Mouse (Mus musculus) heart, adult 18-20 months (tissue): ENCODE measurements at regions not wholly inside any gene's neighbourhood (a gene's known extent, or its start where the extent isn't known, plus 50 kb on each side); places are given as distances from the start of the nearest gene placed in this dataset.

Experiments used
- DNase-seq, 2 experiments: peaks; one replicate each; pipeline ENCODE4 v3.0.0; 2021 to 2022; ENCODE audit warnings: mixed read lengths in 1 of 2

DNA sequence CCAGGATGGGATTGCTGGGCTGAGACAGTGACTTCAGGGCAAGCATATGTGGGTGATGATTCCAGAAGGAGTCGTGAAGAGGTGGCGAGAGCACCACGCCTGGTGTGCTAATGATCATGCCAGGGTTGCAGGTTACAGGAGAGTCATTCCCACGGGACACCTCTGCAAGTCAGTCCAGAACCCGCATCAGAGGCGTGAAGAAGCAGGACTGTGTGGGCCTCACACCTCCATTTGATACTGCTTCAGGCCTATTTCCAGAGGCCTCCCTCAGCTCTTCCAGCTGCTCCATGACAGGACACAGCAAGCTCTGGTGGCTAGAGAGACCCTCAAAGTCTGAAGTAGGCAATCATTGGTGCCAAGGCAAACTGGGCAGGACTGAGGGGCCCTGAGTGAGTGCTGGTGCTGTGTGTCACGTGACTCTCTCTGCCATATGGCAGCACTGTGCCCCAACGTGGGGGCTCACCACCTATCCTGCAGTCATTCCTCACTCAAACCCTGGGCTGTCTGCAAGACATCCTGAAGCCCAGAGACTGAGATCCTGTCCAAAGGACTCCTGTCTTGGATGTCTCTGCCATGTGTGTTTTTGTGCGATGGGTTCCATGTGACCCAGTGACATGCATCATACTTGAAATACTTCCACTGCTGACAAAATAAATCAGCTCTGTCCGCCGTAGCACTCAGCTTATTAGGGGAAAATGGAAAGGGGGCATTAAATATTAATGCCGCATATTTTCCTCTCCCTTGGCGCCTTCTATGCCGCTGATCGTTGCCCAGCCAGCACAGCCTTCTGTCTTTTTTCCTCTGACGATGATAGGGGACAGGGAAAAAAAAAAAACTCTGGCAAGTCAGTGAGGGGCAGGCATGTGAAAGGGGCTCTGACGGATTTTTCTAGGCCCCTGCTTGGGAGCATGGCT lies 247.6 kb upstream of the Habp2 start:
- no peak for DNase-seq

DNA sequence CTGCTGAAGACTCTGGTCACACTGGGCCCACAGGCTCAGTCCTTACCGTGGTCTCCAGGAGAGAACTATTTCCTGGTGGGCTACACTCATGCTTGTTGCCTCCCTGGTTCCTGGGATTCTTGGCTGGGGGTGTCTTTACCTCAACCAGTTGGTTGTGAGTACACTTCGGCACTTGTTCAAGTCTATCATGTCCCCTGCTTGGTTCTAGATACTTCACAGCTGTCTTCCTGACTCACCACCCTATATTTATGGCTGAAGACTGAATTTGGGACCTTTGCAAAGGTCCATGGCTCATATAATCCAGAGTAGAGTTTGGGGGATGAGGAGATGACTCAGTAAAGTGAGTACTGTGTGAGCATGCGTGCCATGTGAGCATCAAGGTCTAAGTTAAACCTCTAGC lies 245.0 kb upstream of the Habp2 start:
- no peak for DNase-seq

GRCm38 (mm10) chr19:56046784-56047390 lies 240.1 kb upstream of the Habp2 start:
- DNase-seq = no peak

- no peak for DNase-seq
Observed at GRCm38 (mm10) chr19:56054186-56054585, 232.8 kb upstream of the Habp2 start.

- DNase-seq = no peak
Observed at GRCm38 (mm10) chr19:56056397-56056796, 230.5 kb upstream of the Habp2 start.

- DNase-seq = no peak
Observed at GRCm38 (mm10) chr19:56061882-56062540, 224.9 kb upstream of the Habp2 start.

DNA sequence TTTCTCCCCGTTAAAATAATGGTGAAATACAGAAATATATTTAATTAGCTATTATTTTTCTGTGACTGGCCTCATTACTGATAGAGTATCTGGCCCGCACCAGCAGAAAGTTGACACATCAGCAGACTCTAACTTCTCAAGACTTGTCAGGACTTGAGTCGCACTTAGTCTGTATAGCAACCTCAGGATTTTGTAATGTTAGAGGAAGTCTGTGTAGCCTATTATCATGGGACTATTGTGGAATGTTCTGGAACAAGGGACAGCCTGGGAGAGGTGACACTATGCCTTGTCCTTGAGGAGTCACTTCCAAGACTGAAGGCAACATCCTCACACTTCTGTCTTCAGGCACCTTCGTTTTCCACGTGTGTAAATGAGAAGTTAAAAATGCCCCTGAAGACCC lies 223.8 kb upstream of the Habp2 start:
- DNase-seq = no peak

GRCm38 (mm10) chr19:56065730-56066129 lies 221.2 kb upstream of the Habp2 start:
- no peak for DNase-seq

DNA sequence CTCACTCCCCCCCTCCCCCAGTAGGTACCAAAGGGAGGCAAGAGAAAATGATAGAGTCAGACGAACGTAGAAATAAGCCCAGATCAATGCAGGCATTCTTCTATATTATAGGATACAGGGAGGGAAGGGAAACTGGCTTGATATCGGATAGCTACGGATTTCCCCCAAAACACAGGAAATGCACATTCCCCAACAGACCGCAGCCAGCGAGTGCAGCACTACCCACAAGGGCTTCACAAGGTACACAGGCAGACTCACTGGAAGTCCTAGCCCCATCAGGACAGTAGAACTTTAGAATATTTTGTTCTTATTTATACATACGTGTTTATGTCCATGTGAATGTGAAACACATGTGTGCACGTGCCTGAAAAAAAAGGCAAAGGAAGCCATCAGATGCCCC lies 218.8 kb upstream of the Habp2 start:
- DNase-seq = no peak

DNA sequence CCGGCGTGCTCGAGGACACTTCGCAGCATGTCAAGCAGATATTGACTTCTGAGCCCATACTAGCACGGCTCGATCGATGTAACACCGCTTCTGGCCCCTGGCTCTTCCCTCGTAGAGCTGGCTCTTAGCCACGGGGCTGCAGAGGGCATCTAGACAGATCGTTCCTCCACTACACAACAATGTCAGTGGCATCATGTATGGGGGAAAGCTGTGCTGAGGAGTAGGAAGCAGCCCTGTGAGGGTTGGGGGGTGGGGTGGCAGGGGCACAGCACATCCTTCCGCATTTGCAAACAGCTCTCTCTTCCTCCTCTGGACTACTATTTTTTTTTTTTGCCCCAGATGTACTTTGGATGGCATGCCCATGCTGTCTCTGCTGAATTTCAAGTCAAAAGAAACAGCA lies 218.1 kb upstream of the Habp2 start:
- DNase-seq = peak in 1 of 2 experiments; percentile 2

DNA sequence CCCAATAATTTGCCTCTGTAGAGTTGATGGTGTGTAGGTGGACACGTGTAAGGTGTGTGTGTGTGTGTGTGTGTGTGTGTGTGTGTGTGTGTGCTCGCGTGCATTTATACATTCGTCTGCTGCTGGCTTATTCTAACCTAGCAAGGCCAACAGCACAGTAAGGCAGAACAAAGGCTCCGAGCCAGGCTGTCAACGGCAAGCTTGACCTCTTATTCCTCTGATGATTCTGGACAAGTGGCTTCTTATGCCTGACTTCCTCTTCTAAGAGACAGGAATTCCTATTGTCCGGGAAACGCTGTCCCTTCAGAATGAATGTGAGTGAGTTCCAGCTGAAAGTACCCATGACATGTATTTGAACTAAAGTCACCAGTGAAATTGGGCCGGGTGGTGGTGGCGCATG lies 217.7 kb upstream of the Habp2 start:
- DNase-seq = no peak

DNA sequence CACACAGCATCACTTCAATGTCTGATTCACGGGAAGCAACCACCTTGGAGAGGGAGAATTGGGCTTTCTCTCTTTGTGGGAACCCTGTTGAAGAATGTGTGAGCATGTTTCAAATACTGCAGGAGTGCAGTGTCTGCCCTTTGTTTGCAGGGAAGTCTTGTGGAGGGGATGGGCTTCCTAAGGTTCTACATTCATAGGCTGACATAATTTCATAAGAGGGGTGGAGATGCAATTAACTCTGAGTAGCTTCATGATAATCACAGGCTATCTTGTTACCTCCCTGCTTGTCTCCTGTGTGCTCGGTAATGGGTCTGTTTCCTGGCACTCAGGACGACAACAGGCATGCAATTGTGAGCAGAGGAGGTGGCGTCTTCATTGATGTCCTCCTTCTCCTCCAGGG lies 215.6 kb upstream of the Habp2 start:
- DNase-seq = no peak

GRCm38 (mm10) chr19:56076128-56076527 lies 210.8 kb upstream of the Habp2 start:
- DNase-seq = no peak

- no peak for DNase-seq
Observed at GRCm38 (mm10) chr19:56077491-56077890, 209.4 kb upstream of the Habp2 start.

DNA sequence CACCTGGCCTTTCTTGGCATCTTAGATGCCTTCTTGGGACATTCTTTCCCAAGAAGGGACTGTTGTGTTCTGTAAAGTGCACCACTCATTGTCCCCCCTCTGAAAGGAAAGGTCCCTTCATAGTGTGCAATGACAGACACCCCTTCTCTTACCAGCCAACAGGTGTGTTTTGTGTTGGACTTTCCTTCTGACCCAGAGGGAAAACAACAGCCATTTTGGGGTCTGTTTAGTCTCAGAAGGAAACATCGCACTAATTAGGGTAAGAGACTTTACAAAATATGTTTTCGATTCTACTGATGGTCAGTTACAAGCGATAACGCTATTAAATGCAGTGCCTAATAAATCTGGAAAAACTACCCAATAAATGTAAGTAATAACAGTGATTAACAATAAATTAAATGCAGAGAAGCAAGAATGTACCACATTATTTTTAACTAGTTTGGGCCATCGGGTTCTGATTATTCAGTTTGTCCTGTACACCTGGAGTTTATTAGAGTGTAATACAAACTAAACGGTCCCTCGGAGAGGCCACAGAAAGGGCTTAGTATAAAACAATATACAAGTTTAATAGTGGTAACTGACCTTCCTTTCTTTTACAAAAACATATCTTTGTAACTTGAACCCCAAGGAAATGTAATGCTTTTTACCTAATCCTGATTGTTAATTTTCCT lies 200.4 kb upstream of the Habp2 start:
- no peak for DNase-seq

GRCm38 (mm10) chr19:56087127-56087526 lies 199.8 kb upstream of the Habp2 start:
- DNase-seq = no peak

- DNase-seq = no peak
Observed at GRCm38 (mm10) chr19:56089795-56090375, 197.1 kb upstream of the Habp2 start.

GRCm38 (mm10) chr19:56091581-56091980 lies 195.4 kb upstream of the Habp2 start:
- DNase-seq = no peak

DNA sequence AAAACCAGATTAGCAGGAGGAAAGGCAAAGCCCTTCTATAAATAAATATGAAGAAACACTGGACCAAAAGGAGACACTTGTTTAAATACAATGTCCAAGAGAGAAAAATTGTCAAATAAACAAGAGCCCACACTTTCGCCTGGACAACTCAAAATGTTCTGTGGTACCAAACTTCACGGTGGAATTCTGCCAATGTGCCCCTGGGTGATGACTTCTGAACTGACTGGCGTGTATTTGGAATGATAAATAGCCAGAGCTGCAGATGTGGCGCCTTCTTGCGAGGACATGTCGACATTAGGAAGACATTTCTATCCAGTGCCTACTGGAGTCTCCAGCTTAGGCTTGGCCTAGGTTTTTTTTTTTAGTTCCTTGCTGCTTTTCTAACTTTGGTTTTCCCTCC lies 191.1 kb upstream of the Habp2 start:
- DNase-seq = no peak

GRCm38 (mm10) chr19:56099725-56100124 lies 187.2 kb upstream of the Habp2 start:
- DNase-seq = no peak

DNA sequence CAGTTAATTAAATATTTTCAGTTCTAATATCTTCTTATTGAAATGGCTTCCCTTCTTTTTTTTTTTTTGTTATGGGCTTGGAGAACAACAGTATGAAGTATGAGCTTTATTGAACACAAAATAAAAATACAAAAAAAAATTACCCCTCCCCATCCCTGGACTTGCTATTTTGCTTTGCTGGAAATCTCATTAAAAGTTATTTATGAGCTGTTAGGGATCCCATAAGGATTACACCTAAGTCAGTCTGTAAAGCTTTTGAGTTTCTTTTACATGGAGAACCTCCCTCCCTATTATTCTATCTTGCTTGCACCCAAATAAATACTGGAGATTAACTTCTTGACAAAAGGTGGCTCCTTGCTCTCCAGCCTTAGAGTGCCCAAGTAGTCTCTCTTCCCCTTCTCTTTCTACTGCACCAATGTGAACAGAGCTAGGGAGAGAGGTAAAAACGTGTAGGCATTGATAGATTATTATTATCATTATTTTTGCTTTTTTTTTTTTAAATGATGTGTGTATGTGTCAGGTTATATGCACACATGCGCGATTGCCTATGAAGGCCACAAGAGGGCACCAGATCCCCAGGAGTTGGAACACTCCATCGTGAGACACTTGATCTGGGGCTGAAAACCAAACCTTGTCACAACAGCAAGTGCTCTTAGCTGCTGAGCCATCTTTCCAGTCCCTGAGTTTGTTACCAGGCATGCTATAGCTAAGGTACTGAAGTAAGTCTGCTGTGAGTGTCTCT lies 186.6 kb upstream of the Habp2 start:
- DNase-seq = no peak
